Mouse (Mus musculus): ENCODE measurements around the gene Pde10a.

The Pde10a gene

DNA sequence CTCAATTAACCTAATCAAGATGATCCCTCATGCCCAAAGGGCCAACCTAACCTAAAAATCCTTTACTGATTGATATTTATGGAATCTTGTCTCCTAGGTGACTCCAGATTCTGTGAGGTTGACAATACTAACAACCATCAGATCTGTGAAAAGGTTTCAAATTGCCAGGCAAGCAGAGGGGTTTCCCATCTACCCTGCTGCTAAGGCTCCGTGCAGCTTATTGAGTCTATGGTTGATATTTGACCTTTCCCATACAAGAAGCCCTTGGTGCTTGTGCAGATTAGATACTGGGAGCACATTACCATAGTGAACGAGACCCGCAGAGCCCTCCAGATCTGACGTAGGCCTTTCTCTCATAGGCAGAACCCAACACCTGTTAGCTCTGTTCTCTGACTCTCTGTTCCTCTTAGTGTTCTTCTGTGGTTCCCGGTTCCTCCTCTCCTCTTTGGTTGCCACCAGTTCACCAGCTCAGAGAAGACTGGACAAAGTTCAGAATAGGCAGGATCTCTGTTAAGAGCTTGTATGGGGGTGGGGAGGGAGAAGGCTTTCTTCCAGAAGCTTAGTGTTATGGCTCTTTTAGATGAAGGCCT is 240.9 kb downstream of the Pde10a start:
- no peak for DNase-seq

DNA sequence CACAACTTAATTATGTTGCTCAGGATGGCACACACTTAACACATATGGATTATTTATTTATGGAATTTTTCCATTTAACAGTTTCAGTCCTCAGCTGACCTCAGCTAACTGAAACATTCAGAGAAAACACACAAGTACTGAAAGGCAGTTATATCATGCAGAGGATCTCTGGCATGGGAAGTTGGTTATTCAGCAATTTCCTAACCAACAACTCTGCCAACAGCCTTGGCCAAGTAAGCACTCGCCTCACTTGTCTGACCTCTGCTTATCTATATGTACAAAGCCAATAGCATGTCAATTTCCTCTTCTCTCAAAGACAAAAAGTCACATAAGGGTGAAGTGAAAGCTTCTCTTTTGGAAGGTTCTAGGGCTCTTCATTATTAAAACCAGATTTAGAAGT is 244.0 kb downstream of the Pde10a start:
- DNase-seq, result no peak

DNA sequence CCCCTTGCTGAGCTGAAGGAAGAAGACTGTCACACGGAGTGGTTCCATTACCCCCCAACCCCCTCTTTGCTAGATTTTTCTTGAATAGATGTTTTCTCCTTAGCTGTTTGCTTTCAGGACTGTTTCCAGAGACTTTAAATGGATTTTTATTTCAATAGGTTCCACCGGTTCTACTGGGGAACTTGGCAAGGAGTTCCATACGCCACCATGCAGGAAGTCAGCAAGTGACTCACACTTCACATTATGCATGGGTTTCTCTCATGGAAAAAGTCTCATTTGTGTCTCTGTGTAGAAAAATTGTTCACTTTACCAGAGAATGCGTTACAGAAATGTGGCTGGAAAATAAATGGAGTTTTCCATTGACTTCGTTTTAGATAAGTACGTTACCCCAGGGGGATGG is 248.2 kb downstream of the Pde10a start:
- no peak for DNase-seq

DNA sequence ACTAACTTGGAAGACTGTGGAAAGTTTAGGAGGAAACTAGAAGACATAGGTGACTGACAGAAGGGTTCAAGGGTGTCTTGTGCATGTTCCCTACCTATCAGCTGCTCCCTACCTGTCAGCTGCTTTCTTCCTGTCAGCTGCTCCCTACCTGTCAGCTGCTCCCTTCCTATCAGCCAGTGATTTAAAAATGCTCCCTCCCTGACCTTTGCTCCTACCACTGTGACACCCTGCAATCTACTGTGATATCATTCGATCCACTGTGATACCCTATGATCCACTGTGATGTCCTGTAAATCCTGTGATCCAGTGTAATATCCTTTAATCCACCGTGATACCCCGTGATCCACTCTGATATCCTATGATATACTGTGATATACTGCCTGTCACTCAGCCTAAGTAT is 249.1 kb downstream of the Pde10a start:
- DNase-seq, result no peak

DNA sequence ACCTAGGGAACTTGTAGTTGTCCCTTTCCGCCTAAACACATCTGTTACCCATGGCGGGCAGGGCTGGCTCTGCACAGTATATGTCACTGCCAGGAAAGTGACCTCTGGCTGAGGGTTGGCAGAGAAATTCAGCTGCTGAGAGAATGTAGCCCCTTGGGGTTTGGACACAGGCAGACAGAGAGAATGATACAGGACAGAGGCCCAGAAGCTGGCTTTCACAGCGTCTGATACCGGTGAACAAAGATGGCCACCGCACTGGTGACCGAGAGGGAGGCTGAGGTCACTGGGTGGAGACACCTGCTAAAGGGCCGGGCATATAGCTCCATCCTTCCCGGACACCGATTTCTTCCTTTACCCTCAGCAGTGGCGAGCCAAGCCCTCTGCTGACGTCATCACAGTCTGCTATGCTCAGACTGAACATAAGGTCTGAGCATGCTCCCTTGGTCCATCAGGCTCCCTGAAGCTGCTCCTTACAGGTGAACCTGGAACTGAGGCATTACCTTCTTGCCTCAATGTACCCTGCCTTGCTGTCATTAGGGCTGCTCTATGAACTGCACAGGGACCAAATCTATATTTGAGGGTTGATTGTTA is 250.5 kb downstream of the Pde10a start:
- no peak for DNase-seq

DNA sequence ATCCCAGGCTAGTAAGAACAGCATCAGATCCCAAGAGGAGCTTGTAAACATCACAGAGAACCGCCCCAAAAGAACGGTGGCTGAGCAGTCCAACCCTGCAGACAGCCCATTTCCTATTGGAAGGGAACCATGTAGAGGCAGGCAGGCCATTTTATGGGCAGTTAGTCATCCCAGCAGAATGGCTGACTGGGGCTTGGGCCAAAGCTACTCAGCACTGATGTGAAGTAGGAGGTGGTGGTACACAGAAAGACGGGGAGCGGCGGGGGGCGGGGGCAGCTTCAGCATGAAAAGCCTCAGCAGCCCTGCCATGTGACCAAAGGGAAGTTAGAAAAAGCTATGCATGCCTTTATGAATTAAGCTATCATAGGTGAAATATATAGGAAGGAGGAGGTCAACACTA is 252.5 kb downstream of the Pde10a start:
- DNase-seq, result no peak

DNA sequence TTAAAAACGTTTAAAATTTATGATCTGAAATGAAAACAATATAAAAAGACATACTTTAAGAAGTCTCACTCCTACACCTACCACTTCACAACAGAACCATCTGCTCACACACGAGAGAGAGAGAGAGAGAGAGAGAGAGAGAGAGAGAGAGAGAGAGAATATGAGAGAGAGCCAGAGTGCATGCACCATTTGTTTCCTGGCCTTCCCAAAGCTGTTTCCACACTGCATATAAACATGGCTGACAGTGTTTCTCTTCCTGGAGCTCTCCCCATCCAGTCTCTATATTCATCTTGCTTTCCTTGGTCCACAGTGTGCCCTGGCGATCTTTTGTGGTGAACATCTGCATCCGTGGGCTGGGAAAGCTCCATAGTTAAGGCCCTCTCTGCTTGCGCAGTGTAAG is 253.7 kb downstream of the Pde10a start:
- no peak for DNase-seq

DNA sequence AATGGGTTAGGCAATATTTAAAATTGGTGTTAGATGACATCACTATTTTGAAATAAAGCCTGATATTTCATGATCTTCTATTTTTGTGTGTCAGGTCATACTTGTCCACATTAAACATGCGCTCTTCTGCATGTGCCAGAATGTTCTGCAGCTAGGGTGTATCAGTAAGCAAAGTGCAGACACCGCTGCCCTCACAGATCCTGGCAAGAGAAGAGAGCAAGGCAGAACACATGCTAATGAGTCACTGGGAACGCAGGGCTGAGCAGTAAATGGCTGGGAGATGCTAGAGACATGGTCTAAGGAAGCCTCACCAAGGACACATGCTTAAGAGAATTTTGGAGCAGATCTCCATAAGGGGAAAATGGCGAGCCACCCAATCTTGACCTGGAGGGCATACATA is 255.3 kb downstream of the Pde10a start:
- no peak for DNase-seq

DNA sequence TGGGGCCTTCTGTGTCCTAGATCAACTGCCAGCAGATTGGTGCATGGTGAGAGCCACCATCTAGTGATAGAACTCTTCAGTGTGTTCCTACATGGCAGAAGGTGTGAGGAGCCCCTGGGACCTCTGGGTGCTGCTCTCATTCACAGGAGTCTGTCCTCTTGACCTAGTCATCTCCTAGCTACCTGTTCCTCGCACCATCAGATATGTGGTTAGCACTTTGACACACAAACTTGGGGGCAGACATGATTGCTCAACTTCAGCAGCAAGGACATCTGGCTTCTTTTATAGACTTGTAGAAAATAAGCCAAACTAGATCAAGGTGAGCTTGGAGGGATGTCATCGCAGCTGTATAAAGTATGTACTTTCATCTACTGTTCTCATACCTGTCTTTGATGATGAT is 255.9 kb downstream of the Pde10a start:
- DNase-seq, result no peak

DNA sequence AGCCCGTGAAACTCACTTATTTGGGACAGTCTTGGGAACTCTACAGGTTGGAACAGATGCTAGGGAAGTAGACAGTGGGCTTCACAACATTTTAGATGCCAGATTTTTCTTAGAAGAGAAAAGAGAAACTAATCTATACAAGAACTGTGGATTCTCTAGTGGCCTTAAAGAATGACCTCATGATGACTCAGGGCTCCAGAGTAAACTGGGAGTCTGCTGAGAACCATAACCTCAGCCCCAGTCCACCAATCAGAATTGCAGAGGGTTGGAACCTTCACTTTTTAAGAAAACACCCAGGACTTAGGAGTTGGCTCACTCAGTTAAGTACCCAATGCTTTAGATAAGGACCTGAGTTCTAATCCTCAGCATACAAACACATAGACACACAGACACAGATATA is 256.4 kb downstream of the Pde10a start:
- DNase-seq, result no peak

DNA sequence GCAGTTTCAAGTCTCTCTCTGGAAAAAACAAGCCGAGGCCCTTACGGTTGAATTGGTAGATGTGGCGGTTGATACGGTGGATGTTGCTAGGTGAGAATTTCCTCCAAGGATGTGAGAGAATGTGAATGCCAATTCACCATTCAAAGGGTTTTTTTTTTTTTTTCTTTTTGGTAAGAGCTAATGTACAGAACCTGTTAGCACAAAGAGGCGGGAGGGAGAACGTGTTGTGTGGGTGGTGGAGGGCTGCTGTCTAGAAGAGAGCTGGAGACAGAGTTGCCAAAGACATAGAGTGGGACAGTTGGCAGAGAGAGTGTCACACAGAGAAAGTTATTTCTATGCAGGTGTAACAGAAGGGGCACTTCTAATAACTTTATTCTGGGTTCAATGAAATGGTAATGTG is 260.7 kb downstream of the Pde10a start:
- DNase-seq, result no peak

DNA sequence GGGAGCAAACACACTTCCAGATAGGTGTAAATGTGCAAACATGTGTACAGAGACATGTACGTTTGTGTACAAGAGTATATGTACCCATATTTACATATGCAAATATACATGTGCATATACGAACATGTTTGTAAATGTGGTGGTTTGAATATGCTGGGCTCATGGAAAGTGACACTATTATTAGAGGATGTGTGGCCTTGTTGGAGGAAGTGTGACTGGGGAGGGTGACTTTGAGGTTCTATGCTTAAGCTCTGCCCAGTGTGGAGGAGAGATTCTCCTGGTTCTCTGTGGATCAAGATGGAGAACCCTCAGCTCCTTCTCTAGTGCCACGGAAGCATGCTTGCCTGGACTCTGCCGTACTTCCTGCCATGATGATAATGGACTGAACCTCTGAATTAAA is 261.3 kb downstream of the Pde10a start:
- DNase-seq, result no peak

DNA sequence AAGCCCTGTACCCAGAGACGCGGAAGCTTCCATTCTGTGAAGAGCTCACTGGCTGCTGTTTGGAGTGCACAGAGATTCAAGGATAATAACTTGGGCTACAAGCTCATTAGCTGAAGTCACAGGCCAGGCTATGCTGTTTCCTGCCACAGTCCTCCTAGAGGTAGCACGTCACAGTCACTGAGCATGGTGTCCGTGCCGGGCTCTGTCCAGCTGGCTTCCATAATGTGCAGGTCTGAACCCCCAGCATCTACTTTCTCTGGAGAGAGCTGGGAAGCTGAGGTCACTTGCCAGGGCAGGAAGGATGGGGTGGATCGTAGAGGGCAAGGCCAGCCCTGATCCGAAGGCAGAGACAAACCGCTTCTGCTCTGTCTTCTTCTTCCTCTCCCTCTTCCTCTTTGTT is 262.6 kb downstream of the Pde10a start:
- DNase-seq, result no peak

DNA sequence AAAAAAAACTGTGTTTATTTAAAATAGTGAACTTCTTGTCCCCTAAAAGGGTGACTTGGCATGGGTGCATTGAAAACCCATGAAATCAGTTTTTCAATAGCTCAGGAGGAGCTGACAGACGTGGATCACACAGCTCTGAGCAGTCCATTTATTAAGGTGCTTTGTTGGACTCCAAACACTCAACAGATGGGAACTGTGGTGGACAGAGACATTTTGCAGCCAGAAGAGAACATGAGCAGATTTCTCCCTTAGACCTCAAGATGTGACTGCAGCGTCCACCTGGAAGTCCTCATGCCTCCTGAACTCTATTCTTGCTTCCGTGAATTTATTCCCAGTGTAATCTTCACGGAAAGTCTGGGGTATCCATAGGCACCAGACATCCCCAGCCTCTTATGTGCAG is 266.4 kb downstream of the Pde10a start:
- peak; percentile 67 for DNase-seq

DNA sequence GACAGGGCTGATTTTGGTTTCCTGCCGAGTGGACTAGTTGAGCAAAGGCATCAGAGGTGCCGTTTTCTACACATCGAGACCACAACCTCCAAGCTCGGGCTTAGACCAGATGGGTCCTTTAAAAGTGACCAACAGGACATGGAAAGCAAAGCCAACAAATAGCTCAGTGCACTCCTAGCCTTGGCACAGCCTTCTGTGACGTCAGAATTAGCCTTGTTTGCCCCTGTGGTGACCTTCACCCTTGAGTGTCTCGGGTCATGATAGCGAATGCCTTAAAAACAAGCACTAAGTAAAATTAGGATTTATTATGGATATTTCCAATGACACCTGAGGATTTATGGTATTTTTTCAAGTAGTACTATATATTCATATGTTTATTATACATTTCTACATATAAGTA is 267.4 kb downstream of the Pde10a start:
- DNase-seq, result no peak

DNA sequence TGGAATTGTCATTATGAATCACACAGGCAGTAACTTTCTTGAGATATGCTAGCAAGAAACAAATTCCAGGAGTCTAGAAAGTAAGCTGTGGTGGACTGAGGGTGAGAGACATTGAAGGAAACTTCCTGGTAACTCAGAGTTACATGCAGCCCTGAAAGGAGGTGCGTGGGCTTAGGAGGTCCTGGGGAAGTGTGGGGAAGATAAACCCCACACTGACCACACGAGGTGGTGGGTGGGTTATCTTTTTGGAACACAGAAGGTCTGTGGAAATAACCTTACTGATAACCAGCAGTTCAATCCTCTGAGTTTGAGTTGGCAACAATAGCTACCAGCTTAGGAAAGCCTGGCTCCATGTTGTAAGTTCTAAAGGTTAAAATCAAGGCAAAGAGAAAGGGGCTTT is 272.5 kb downstream of the Pde10a start:
- no peak for DNase-seq

DNA sequence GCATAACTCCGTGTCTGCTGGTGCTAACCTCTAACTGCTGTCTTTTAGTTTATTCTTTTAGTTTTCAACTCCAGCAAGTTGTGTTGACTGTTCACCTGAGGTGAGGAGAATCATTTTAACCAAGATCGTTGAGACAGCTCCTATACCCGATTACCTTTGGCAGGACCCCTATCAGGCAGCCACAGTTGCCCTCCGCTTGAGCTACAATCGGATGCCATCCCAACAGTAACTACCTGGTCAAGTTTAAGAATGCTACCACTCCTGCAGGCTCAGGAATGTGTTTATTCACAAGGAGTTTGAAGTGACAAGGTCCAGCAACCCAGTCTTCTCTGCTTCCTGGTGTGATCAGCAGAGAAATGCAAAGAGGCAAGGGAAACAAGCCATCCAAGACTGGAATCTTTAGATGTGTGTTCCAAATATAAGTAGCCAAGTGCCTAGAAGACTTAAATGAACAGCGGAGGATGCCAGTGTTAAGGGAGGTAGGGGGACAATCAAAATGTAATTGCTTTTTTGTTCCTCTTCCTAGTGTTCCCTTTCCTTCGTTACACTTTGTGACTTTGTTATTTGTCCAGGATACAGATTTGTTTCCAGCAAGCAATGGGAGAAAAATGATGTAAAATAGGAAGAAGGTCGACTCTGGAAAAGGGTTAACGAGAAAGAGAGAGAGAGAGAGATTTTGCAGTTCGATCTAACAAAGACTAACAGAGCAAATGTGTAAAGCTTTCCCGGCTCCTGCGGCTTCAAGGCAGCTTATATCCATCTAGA is 273.5 kb downstream of the Pde10a start:
- no peak for DNase-seq

DNA sequence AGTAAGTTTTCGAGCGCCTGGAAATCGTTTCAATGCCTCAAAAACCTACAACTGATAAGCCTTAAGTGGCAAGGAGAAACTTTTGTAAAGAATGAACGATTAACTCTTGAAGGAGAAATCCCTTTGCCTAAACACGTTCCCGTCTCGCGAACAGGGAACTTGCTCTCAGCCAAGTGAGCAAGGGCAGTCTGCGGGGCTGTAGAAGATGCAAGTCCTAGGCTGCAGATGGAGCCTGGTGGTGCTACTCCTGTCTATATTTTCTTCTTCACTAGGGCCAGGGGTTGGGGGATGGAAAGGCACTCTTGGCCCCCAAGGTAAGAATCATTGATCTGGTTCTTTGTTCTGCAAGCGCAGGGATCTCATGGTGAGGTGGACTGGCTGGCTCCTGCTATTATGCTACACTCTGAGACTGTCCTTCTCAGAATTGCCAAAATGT is 274.1 kb downstream of the Pde10a start:
- DNase-seq, result no peak

DNA sequence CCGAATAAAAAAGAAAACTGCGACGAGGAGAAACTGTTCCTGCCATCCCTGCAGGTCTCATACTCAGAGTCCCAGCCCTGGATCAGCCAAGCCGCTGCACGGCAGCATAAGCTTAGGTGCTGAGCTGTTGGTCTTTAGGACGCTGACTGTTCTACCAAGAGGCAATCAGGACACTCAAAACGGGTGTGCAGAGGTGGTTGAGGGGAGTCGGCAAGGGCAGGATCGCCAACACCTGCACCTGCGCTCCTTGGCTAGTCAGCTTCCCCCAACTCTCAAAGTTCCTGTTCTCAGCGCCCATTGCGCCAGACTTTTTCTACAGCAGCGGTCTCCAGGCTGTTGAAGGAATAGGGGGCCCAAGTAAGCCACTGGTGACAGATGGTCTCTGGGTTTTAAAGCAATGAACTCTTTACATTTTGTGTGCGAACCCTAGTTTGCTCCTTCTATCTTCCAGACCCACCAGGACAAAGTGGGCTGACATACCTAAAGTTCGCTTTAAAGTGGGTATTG is 274.8 kb downstream of the Pde10a start:
- DNase-seq, result no peak

DNA sequence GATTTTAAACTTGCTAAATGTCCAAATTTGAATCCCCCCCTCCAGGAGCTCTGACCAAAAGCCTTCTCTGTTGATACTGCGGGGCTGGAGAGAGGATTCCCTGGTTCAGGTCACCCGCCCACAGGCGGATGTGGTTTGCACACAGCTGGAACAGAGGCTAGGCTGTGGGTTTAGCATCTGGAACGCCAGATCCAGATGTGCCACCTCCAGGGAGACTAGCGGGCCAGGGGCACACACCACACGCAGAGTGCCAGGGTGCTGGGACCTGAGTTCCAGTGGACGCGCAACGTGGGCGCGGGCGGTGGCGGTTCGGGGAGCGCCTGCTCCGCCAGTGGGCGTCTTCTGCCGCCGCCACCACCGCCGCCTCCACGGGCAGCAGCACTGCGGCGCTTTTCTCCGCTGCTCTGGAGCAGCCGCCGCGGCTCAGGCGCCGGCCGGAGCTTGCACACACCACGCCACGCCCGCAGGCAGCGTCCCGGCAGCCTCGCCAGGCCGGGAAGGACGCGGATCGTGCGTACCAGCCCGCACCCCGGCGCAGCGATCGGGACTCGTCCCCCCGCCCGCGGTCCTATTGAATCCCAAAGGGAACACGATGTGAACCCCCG is 275.4 kb downstream of the Pde10a start:
- DNase-seq, result peak; percentile 48

DNA sequence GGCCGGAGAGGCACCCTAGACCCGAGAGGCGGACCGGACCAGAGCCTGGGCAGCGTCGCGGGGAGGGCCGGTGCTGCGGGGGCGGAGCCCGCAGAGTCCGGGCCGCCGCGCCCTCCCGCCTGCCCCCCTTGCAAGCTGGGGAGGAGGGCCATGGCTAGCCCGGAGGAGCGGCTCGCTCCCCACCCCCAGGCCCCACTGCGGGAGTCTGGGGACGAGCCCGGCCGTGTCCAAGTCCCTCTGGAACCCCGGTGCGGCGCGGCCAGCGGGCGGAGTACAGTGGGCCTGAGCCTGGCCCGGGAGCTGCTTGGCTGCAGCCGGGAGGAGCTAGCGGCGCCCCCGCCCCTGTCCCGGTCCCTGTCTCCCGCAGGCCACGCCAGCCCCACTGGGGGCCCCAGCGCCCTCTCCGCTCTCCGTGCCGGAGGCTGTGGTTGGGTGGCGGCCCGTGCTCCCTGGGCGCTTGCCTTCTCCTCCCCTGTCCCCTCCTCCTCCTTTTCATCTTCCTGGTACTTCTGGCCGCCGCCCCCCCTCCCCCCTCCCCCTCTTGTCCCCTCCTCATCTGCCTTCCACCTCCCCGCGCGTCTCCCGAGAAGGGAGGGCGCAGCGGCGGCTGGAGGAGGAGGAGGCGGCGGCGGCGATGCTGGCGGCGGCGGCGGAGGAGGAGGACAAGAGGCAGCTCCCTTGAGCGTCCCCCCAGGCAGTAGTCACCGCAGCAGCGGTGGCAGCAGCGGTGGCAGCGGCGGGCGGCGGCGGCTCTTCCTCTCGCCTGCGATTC is 276.1 kb downstream of the Pde10a start:
- DNase-seq, result peak; percentile 48

DNA sequence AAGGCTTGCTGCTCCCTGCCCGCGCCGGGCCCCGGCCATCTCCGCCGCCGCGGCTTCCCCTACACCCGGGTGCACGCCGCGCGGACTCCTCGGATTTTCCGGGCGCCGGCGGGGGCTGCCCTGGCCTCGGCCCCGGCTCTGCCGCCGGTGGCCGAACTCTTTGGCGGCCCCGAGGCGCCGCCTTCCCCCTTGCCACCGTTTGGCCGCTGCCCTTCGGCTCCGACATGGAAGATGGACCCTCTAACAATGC is 276.6 kb downstream of the Pde10a start:
- DNase-seq, result no peak

DNA sequence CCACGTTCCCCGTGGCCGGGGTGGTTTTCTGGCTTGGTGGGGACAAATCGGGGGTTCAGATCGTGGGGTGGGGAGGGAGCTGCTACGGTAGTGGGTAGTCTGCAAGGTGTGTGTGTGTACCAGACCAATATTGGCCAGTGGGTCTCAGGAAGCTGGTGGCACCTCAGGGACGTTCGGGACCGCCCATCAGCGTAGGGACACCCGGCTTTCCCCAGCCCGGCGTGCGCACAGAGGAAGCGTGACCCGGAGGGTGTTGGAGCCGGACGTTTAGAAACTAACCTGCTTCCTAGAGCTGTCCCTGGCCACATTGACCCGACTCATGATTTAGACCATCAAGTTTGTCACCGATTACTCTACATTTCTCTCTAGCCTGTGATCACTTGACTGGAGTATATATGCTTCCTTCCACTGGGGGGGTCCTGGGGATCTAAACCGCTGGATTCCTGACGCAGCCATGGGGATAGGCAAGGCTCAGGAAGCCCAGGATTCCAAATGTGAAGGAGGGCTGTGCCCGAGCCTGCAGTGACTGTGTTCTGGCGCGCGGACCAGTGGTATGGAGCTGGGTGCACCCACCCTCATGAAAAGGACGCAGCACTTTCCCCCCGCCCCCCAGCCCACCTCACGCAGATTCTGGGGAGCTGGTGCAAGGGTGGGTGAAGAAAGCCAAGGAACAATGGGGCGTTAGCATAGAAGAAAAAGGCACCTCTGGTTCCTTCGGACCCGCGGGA is 277.2 kb downstream of the Pde10a start:
- no peak for DNase-seq

All from cerebellum, adult 9-10 months (tissue).